Mouse (Mus musculus) neural tube, embryonic 15.5 days (tissue): ENCODE data around the gene Slc30a6. TPM values are rescaled to one million over a fixed set of nuclear protein-coding genes. Genes with fewer than 3 reads are reported as not detected.
"Not testable (repeated sequence)": the region's sequence is repeated elsewhere in the genome, so short reads cannot be mapped to it uniquely, and the experiment has no call there.

ENCODE experiments used
- ATAC-seq: fragments of 200-750 bp; cut with Nextera tagmentation; 2 replicates; pipeline ENCODE4 v1.8.0; 2017; ENCODE audit warnings: mild to moderate bottlenecking, moderate TSS enrichment, moderate library complexity; ENCODE audit not compliant: low FRiP score
- H3K27ac ChIP-seq: fragments of 300-500 bp; sonication (generic); replicated peaks from 2 replicates; pipeline ENCODE4 v1.5.1; 2015; ENCODE audit warnings: mild to moderate bottlenecking, inconsistent platforms
- H3K27me3 ChIP-seq: fragments of 300-500 bp; sonication (generic); replicated peaks from 2 replicates; pipeline ENCODE4 v1.6.1; 2015; ENCODE audit warnings: inconsistent platforms
- H3K36me3 ChIP-seq: fragments of 300-500 bp; sonication (generic); 2 replicates; pipeline ENCODE4 v1.6.1; 2015; ENCODE audit warnings: inconsistent platforms
- H3K4me1 ChIP-seq: fragments of 300-500 bp; sonication (generic); 2 replicates; pipeline ENCODE4 v1.6.1; 2015; ENCODE audit warnings: inconsistent platforms
- H3K4me2 ChIP-seq: fragments of 300-500 bp; sonication (generic); 2 replicates; pipeline ENCODE4 v1.6.1; 2015; ENCODE audit warnings: inconsistent platforms, mild to moderate bottlenecking, moderate library complexity
- H3K4me3 ChIP-seq: fragments of 300-500 bp; sonication (generic); replicated peaks from 2 replicates; pipeline ENCODE4 v1.5.1; 2015; ENCODE audit warnings: mild to moderate bottlenecking, inconsistent platforms
- H3K9ac ChIP-seq: fragments of 300-500 bp; sonication (generic); replicated peaks from 2 replicates; pipeline ENCODE4 v1.6.1; 2015; ENCODE audit warnings: mild to moderate bottlenecking, inconsistent platforms
- H3K9me3 ChIP-seq: fragments of 300-500 bp; sonication (generic); replicated peaks from 2 replicates; pipeline ENCODE4 v1.6.1; 2016; ENCODE audit warnings: inconsistent platforms
- WGBS: fragments of 180-500 bp; shearing (Covaris S2); methylation state at CpG from one replicate; pipeline ENCODE4 v1.1.7; 2015; ENCODE audit warnings: mixed read lengths; 5-methylcytosine and 5-hydroxymethylcytosine counted together
- polyA plus RNA-seq: library from polyadenylated mRNA; unstranded; fragments of >200 nt; fragmentation: Nextera tagmentation; extraction: Ambion mirVana; gene quantifications from 2 replicates; pipeline ENCODE4 v1.2.1, GENCODE M21; 2015

The Slc30a6 gene
- polyA plus RNA-seq, 1 experiment from 2014 or later, result 31.4 TPM

GRCm38 (mm10) chr17:74453928-74454327 is 58.5 kb downstream of the Slc30a6 start:
- Histone ChIP-seq H3K9me3 (no peaks in the 10 kb centered on the region), H3K27ac (no peak overlapping the region), H3K4me2 (no peak overlapping the region), H3K36me3 (no peaks in the 10 kb centered on the region), H3K27me3 (no peaks in the 10 kb centered on the region), H3K4me1 (no peaks in the 10 kb centered on the region), H3K4me3 (no peak overlapping the region), H3K9ac (no peak overlapping the region)
- ATAC-seq, result no peak
- WGBS, result 78% methylated on average over 3 of the region's 3 CpGs

GRCm38 (mm10) chr17:74454660-74455059 is 59.3 kb downstream of the Slc30a6 start:
- H3K9ac ChIP-seq, result no peak overlapping the region
- no peaks in the 10 kb centered on the region for H3K4me1 ChIP-seq
- no peaks in the 10 kb centered on the region for H3K27me3 ChIP-seq
- ATAC-seq, result no peak
- H3K4me2 ChIP-seq, result no peak overlapping the region
- H3K36me3 ChIP-seq, result no peaks in the 10 kb centered on the region
- no peaks in the 10 kb centered on the region for H3K9me3 ChIP-seq
- H3K27ac ChIP-seq, result no peak overlapping the region
- no peak overlapping the region for H3K4me3 ChIP-seq
- 98% methylated on average over 1 of the region's 1 CpGs for WGBS

GRCm38 (mm10) chr17:74455426-74455825 is 60.0 kb downstream of the Slc30a6 start:
- no peaks in the 10 kb centered on the region for H3K9me3 ChIP-seq
- H3K27ac ChIP-seq, result no peak overlapping the region
- no peaks in the 10 kb centered on the region for H3K27me3 ChIP-seq
- H3K9ac ChIP-seq, result no peak overlapping the region
- no peaks in the 10 kb centered on the region for H3K36me3 ChIP-seq
- 92% methylated on average over 4 of the region's 4 CpGs for WGBS
- no peak overlapping the region for H3K4me2 ChIP-seq
- ATAC-seq, result no peak
- H3K4me3 ChIP-seq, result no peak overlapping the region
- no peaks in the 10 kb centered on the region for H3K4me1 ChIP-seq

DNA sequence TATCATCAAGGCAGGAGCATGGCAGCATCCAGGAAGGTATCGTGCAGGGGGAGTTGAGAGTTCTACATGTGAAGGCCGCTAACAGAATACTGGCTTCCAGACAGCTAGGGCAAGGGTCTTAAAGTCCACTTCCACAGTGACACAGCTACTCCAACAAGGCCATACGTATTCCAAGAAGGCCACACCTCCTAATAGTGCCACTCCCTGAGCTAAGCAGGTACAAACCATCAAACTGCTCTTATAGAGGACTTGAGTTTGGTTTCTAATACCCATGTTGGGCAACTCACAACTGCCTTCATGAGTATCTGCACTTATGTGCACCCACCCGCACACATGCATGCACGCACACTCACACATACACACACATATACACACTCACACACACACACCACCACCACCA is 61.4 kb downstream of the Slc30a6 start:
- H3K4me2 ChIP-seq, result no peak overlapping the region
- no peak overlapping the region for H3K27ac ChIP-seq
- no peak overlapping the region for H3K4me3 ChIP-seq
- H3K4me1 ChIP-seq, result no peaks in the 10 kb centered on the region
- no peaks in the 10 kb centered on the region for H3K9me3 ChIP-seq
- H3K27me3 ChIP-seq, result no peaks in the 10 kb centered on the region
- WGBS, result 94% methylated on average over 5 of the region's 5 CpGs
- H3K9ac ChIP-seq, result no peak overlapping the region
- no peaks in the 10 kb centered on the region for H3K36me3 ChIP-seq
- no peak for ATAC-seq

DNA sequence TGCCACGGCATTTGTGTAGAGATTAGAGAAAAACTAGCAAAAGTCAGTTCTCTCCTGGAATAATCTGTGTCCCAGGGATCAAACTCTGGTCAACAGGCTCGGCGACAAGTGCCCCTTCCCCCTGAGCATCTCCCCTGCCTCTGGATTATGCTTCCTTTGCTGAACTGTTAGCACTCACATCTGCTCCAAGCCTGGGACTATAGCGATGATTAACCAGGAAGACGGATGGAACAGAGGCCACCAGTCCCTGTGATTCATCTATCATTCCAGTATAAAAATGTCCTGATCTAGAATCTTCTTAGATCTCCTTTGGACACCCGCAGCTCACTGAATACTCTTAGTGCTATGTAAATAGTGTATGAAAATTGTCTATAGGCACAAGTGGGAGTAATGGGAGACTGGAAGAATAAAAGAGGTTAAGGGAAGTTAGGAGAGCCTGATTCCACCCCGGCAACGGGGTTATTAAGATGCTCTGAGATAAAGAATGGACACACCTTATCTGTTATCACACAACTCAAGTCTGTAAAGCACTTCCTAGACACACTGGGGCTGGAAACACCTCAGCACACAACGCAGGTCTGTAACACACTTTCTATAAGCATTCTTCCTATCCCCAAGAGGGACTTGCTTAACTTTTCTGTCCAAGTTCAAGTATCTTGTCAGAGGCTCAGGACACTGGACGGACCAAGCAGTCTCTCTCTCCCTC is 62.7 kb downstream of the Slc30a6 start:
- Histone ChIP-seq H3K4me3 (no peak overlapping the region), H3K27me3 (no peaks in the 10 kb centered on the region), H3K9me3 (no peaks in the 10 kb centered on the region), H3K9ac (no peak overlapping the region), H3K4me2 (no peak overlapping the region), H3K27ac (no peak overlapping the region), H3K36me3 (no peaks in the 10 kb centered on the region), H3K4me1 (no peaks in the 10 kb centered on the region)
- ATAC-seq, result no peak
- WGBS, result 83% methylated on average over 10 of the region's 10 CpGs

DNA sequence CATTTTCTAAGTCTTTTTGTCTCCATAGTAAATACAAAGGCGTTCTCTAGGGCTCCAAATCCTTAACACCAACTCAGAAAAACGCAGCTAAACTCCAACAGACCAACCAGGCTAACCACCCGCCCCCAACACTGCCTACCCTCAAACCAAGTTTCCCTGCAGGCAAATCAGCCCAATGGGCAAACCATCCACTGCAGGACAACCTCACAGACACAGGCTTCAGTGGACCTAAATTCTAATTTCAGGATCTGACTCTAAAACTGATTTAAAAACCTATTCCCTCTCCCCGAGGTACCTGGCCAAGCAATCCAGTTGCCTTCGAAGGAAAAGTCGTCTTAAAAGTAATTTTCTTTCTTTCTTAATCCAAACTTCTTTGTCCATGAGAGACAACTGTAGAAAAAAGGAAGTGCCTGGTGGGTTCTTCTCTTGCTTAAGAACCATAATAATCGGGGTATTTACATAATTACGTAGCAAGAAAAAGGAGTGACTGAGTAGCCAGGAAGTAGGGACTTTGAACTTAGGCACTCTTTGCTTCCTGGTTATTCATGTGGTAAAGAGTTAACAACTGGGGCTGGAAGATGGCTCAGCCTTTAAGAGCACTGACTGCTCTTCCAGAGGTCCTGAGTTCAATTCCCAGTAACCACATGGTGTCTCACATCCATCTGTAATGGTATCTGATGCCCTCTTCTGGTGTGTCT is 63.5 kb downstream of the Slc30a6 start, which contains the start of gene Nlrc4:
Nlrc4 (minus strand) TSS at position 432 of the 698 bp plus-strand sequence.
- Histone ChIP-seq H3K36me3 (no peaks in the 10 kb centered on the region), H3K27ac (no peak within 1 kb of the TSS), H3K9me3 (no peaks in the 10 kb centered on the region), H3K4me1 (no peaks in the 10 kb centered on the region), H3K27me3 (no peaks in the 10 kb centered on the region), H3K9ac (no peak within 1 kb of the TSS), H3K4me2 (no peak within 1 kb of the TSS), H3K4me3 (no peak within 1 kb of the TSS)
- 54% methylated on average over 8 of the region's 8 CpGs for WGBS
- ATAC-seq, result no peak

DNA sequence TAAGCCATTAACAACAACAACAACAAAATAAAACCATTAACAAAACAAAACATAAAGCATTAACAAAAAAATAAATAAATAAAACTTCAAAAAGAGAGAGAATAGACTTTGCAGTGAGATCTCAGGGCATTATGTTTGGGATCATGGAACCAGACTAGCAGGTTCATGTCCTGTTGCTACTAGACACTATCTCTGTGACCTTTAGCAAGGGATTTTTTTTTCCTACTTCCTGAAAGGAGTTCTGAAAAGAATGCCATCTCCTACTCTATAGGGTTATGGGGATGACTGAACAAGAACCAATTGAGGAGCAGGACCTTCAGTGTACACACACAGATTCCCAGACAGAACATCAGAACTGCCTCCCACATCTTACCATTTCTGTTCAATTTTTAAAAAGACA is 68.1 kb downstream of the Slc30a6 start:
- Histone ChIP-seq H3K9me3 (no peaks in the 10 kb centered on the region), H3K4me2 (no peak overlapping the region), H3K4me3 (no peak overlapping the region), H3K9ac (no peak overlapping the region), H3K4me1 (no peaks in the 10 kb centered on the region), H3K27ac (no peak overlapping the region), H3K27me3 (no peaks in the 10 kb centered on the region), H3K36me3 (no peaks in the 10 kb centered on the region)
- ATAC-seq, result no peak

DNA sequence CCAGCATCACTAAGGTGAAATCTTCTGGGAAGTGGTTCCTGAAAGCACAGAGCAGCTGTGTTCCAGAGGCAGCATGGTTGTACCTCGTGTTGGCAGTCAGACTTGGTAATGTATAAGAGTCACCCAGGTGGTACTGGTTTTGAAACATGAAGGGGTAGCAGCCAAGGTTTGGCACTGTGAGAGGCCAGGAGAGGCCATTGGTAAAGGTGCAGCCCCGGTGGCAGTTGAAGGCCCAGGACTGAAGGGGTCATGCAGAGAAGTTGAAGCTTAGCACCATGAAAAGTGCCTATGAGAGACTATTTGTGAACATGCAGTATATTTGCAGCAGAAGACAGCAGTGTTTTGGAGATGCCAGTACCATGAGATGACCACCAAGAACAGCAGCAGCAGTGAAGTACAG is 72.6 kb downstream of the Slc30a6 start:
- H3K4me2 ChIP-seq, H3K36me3 ChIP-seq, ATAC-seq, H3K27ac ChIP-seq, H3K4me1 ChIP-seq, H3K9ac ChIP-seq, H3K27me3 ChIP-seq, H3K9me3 ChIP-seq, H3K4me3 ChIP-seq: not testable (repeated sequence)
- WGBS, result 87% methylated on average over 2 of the region's 2 CpGs

DNA sequence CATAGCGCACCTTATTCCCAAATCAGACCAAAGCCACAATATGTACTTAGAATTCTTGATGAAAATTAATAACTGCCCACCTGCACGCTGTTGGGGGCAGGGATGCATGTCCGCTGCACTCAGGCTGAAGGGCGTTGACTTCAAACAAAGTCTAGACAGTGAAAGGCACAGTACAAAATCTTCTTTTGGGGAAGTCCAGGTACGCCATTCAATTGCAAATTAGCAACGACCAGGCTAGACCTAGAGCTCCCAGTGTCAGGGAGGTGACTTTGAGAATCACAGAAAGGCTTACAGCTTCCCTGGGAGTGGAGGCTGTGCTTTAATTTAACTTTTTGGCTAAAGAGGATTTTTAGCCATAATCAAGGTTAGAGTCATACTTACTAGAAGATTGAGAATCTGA is 74.7 kb downstream of the Slc30a6 start:
- H3K9me3 ChIP-seq, H3K36me3 ChIP-seq, H3K9ac ChIP-seq, H3K27ac ChIP-seq, ATAC-seq, H3K27me3 ChIP-seq, H3K4me2 ChIP-seq, H3K4me1 ChIP-seq, H3K4me3 ChIP-seq: not testable (repeated sequence)
- 83% methylated on average over 6 of the region's 6 CpGs for WGBS

Other genes with a start within 250 kb of the Slc30a6 start
- 56.6 and 63.5 TPM in 2 replicates for gene Memo1, start 100.1 kb upstream of the Slc30a6 start, polyA plus RNA-seq
- gene Dpy30, start 71.7 kb upstream of the Slc30a6 start, polyA plus RNA-seq, result 236 and 249 TPM in 2 replicates
- 24.1 and 31.5 TPM in 2 replicates for gene Spast, start 56.6 kb upstream of the Slc30a6 start, polyA plus RNA-seq
- gene Nlrc4, start 63.5 kb downstream of the Slc30a6 start, polyA plus RNA-seq, result 0.37 and 0.78 TPM in 2 replicates
- gene Yipf4, start 93.9 kb downstream of the Slc30a6 start, polyA plus RNA-seq, result 56.1 and 56.2 TPM in 2 replicates
- 80.0 and 81.9 TPM in 2 replicates for gene Birc6, start 132.7 kb downstream of the Slc30a6 start, polyA plus RNA-seq